In genomic region chr16:50528355-50528676, GRCm38 (mm10) we compare ENCODE assay signal across 8 mouse cellular contexts.
DNase-seq lines count a peak whose midpoint lies in the region; ATAC-seq lines count a peak whose summit lies in the region.

No protein-coding gene starts in this region.

- H3K4me1 ChIP-seq in heart, embryonic 12.5 days (replicated peaks), result peaks cover 10% of the 10 kb centered on the region
- peaks cover 19% of the 10 kb centered on the region for H3K4me1 ChIP-seq in forebrain, embryonic 13.5 days
- peaks cover 8% of the 10 kb centered on the region; the same call in 1 of the 2 replicates for H3K4me1 ChIP-seq in midbrain, embryonic 15.5 days

- H3K36me3 ChIP-seq in heart, embryonic 12.5 days, result no peaks in the 10 kb centered on the region
- H3K36me3 ChIP-seq in forebrain, embryonic 13.5 days (ENCODE audit: poor library complexity, severe bottlenecking), result no peaks in the 10 kb centered on the region
- H3K36me3 ChIP-seq in midbrain, embryonic 15.5 days (replicated peaks), result no peaks in the 10 kb centered on the region

- whole genome bisulfite sequencing in heart, embryonic 12.5 days, result 1% methylated on average over 9 of the region's 9 CpGs
- WGBS in forebrain, embryonic 13.5 days, result 0% methylated on average over 9 of the region's 9 CpGs
- WGBS in large intestine, adult 2 months, result 1% methylated on average over 9 of the region's 9 CpGs
- WGBS in midbrain, embryonic 15.5 days, result under 1% methylated on average over 9 of the region's 9 CpGs

- no peaks in the 10 kb centered on the region for H3K27me3 ChIP-seq in heart, embryonic 12.5 days (replicated peaks)
- no peaks in the 10 kb centered on the region for H3K27me3 ChIP-seq in forebrain, embryonic 13.5 days
- H3K27me3 ChIP-seq in midbrain, embryonic 15.5 days (replicated peaks), result no peaks in the 10 kb centered on the region

- no peak for DNase-seq in heart, adult 18-20 months
- peak; percentile 38 for DNase-seq in MEL-GATA-1-ER (ENCODE audit: extremely low read depth, low read depth)
- DNase-seq in large intestine, adult 2 months (ENCODE audit: low read depth, low spot score), result peak; percentile 0
- no peak for DNase-seq in layer of hippocampus, postnatal 10 days (ENCODE audit: low spot score in 2 of 2)
- DNase-seq in MN1 (ENCODE audit: low spot score), result no peak

- no peaks in the 10 kb centered on the region for H3K9me3 ChIP-seq in heart, embryonic 12.5 days (replicated peaks)
- H3K9me3 ChIP-seq in forebrain, embryonic 13.5 days (replicated peaks), result no peaks in the 10 kb centered on the region
- H3K9me3 ChIP-seq in midbrain, embryonic 15.5 days, result no peaks in the 10 kb centered on the region

- peak overlapping the region; percentile 91 for H3K9ac ChIP-seq in heart, embryonic 12.5 days
- H3K9ac ChIP-seq in forebrain, embryonic 13.5 days, result peak overlapping the region; percentile 83
- peak overlapping the region; percentile 80 for H3K9ac ChIP-seq in midbrain, embryonic 15.5 days

- H3K4me3 ChIP-seq in heart, embryonic 12.5 days, result peak overlapping the region; percentile 82
- H3K4me3 ChIP-seq in forebrain, embryonic 13.5 days, result peak overlapping the region; percentile 59
- peak overlapping the region; percentile 63 for H3K4me3 ChIP-seq in midbrain, embryonic 15.5 days

- ATAC-seq in heart, embryonic 12.5 days (ENCODE audit: insufficient number of reproducible peaks, low FRiP score), result peak; percentile 52; the same call in 1 of the 2 replicates
- ATAC-seq in forebrain, embryonic 13.5 days, result peak; percentile 23
- peak; percentile 57 for ATAC-seq in midbrain, embryonic 15.5 days (replicated peaks)

- peak overlapping the region; percentile 90 for H3K4me2 ChIP-seq in heart, embryonic 12.5 days
- peak overlapping the region; percentile 95 for H3K4me2 ChIP-seq in forebrain, embryonic 13.5 days
- H3K4me2 ChIP-seq in midbrain, embryonic 15.5 days, result peak overlapping the region; percentile 99

- H3K27ac ChIP-seq in heart, embryonic 12.5 days (ENCODE audit: poor library complexity, severe bottlenecking), result peak overlapping the region; percentile 95
- H3K27ac ChIP-seq in forebrain, embryonic 13.5 days, result peak overlapping the region; percentile 88
- peak overlapping the region; percentile 87 for H3K27ac ChIP-seq in midbrain, embryonic 15.5 days

Comparison
In these comparisons a context has a peak if more than half of its experiments do, and no peak if none do; other contexts are left out.
1. DNase-seq: peak in MEL-GATA-1-ER (single experiment) and large intestine, adult 2 months (single experiment); none in heart, adult 18-20 months (0 of 2), layer of hippocampus, postnatal 10 days (0 of 2) and MN1 (single experiment).
2. Peak in every context shown above with its lines, with median percentiles within 50 percentile points of each other: ATAC-seq, H3K27ac ChIP-seq, H3K4me2 ChIP-seq, H3K4me3 ChIP-seq and H3K9ac ChIP-seq.